Mouse (Mus musculus): ENCODE measurements around the gene Cnst.
"Not testable (repeated sequence)": the region's sequence is repeated elsewhere in the genome, so short reads cannot be mapped to it uniquely, and the experiment has no call there.

The Cnst gene

DNA sequence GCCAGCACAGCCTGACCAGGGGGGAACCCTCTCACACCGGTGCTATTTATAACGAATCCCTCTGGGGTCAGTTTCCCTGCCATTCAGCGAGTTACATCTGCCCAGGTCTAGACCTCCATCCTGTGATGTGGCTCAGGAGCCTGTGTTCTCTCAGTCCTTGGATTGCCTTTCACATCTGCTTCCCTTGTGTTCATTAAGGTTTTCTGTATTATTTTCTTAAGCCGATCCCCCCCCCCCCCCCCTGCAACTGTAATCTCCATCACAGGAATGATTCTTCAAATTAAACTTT is 99.8 kb downstream of the Cnst start:
- DNase-seq (ENCODE audit: low spot score), result no peak

DNA sequence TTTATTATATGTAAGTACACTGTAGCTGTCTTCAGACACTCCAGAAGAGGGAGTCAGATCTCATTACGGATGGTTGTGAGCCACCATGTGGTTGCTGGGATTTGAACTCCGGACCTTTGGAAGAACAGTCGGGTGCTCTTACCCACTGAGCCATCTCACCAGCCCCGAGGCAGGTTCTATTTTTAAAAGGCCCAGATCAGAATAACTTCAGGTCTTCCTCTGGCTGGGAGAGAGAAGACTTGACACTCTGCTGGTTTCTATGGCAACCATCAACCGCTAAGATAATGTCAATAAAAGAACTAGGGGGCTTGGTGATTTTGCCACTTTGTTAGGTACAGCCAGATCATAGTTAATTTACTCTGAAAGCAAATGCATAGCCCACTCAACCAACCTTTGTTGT is 102.5 kb downstream of the Cnst start:
- not testable (repeated sequence) for DNase-seq (ENCODE audit: low spot score)

DNA sequence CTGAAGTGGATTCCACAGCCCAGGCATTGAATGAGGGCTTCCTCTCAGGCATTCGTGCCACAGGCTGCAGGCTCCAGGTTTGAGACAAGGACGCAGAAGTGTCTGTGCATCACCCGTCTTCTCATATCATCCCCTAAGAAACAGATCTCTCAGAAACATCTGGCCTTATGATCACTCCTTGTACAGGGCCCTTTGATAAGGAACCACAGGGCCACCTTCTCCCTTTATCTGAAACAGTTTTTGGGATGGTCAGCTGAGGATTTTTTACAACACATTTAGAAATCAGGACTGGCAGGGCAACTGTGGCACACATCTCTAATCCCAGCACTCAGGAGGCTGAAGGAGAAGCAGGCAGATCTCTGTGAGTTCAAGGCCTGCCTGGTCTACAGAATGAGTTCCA is 103.2 kb downstream of the Cnst start:
- DNase-seq (ENCODE audit: low spot score), result no peak

DNA sequence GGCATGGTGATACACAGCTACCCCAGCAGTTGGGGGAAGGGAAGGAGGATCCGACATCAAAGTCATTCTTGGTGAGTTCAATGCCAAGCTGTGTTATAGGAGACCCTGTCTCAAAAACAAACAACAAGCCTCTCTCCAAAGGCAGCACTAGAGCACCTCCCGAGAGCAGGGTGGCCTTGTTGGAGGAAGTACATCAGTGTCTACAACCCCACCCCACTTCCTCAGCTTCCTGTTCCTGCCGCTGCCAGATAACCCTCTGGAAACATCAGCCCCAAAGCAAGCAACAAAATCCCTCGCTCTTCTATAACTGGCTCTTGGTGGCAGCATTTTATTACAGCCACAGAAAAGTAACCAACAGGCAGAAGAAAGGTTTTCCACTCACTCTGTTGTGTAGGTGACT is 104.1 kb downstream of the Cnst start:
- DNase-seq (ENCODE audit: low spot score), result no peak

DNA sequence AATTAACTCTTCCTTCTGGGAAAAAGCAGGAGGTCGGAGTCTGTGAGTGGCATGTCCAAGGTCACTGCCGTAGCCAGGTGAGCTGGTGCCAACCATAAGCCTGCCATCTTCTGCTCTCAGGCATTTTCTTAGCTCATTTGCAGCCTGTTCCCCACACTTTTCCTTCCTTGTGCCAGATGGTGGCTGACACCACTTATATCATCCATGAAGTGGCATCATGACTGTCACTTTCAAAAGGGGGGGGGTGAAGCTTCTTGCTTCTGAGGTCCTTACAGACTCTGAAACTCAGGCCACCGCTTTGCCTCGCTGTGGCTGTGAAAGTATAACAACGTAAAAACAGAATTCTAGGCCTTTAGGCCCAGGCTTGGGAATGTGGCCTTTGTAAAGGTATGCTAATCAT is 105.1 kb downstream of the Cnst start:
- DNase-seq (ENCODE audit: low spot score), result no peak

DNA sequence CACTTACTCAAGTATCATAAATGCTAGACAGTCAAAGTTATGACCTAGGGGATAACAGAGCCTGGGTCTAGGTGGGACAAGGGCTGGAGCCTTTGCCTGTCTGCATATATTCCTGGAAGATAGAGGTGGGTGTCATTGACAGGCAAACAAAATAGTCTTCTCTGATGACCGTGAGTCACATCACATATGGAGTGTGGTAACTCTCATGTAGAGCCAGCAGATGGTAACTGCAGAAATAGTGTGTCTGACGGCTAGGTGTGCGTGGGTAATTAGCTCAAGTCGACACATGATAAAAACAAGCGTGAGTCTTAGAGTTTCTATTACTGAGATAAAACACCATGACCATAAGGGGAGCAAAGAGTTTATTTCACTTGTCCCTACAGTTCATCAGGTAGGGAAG is 116.9 kb downstream of the Cnst start:
- DNase-seq (ENCODE audit: low spot score), result no peak

DNA sequence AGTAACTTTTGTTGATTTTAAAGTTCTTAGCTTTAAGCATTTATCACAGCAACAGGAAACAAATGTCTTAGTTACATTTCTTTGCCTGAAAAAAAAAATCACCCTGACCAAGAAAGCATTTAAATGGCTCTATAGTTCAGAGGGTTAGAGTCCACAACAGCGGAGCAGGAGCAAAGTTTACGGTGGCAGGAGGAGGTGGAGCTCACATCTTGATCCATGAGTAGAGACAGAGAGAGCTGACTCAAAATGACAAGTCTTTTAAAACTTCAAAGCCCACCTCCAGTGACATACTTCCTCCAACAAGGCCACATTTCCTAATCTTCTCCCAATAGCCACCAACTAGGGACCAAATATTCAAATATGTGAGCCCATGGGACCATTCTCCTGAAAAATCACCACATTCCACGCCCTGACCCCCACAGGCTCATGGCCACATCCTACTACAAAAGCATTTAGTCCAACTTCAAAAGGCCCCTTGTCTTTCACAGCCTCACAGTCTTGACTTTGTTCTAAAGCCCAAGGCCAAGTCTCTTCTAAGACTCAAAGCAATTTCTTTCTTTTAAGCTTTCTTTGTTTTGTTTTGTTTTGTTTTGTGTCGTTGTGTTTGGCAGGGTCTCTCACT is 118.2 kb downstream of the Cnst start:
- DNase-seq (ENCODE audit: low spot score), result no peak

DNA sequence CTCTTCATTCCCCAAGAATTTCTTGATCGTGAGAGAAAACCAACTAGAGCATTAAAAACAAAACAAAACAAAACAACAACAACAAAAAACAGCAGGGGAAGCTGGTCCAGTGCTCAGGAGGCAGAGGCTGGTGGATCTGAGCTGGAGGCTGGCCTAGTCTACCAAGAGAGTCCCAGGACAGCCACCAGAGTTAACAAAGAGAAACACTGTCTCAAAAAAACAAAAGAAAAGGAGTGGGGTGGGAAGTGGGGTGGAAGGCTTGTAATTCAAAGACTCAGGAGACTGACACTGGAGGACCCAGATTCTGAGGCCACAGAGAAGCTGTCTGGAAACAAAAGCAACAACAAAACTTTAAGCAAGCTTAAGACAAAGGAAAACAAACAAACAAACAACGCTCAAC is 120.8 kb downstream of the Cnst start:
- DNase-seq (ENCODE audit: low spot score), result no peak

DNA sequence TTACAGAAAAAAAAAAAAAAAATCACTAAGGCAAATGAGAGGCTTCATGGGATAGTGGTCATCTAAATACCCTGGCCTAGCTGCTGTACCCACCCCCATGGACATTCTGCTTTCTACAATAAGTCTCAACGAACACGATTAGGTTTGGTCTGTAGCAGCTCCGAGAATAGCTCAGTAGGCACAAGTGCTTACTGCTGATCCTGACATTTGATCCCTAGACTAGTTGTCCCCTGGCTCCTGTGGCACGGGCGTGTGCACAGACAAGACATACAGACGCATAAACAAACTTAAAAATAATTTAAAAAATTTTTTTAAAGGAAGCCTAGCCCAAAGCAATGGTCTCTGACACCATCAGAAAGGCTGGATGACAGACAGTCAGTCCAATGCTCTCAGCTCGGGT is 121.3 kb downstream of the Cnst start:
- DNase-seq (ENCODE audit: low spot score), result no peak

DNA sequence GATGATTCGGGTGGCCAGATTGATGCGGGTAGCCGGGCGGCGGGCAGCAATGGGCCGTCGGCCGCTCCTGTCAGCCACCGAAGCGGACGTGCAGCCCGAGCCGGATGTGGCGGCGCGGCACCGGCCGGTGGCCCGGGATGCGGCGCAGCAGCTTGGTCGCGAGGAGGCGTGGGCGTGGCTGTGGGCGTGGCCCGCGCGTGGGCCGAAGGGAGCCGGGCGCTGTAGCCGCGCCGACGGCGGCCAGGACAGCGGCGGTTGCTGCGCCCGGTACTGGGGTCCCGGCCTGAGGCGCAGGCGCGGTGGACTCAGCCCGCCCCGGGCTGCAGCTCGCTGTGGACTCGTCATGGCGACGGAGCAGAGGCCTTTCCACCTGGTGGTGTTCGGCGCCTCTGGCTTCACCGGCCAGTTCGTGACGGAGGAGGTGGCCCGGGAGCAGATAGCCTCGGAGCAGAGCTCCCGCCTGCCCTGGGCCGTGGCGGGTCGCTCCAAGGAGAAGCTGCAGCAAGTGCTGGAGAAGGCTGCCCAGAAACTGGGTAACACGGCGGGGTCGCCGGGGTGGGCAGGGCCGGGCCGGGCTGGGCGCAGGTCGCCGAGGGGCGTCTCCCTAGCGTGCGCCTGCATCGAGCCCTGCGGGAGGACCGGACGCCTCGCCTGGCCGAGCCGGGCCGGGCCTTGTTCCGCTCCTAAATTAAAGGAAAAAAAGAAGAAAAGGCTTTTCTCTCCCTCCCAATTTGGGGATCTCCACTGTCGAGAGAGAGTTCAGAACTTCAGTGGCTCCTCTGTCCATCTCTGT is 122.0 kb downstream of the Cnst start, which contains the start of gene Sccpdh:
Sccpdh (plus strand) TSS at position 198 of the 793 bp plus-strand sequence.
- DNase-seq (ENCODE audit: low spot score), result peak; percentile 85

DNA sequence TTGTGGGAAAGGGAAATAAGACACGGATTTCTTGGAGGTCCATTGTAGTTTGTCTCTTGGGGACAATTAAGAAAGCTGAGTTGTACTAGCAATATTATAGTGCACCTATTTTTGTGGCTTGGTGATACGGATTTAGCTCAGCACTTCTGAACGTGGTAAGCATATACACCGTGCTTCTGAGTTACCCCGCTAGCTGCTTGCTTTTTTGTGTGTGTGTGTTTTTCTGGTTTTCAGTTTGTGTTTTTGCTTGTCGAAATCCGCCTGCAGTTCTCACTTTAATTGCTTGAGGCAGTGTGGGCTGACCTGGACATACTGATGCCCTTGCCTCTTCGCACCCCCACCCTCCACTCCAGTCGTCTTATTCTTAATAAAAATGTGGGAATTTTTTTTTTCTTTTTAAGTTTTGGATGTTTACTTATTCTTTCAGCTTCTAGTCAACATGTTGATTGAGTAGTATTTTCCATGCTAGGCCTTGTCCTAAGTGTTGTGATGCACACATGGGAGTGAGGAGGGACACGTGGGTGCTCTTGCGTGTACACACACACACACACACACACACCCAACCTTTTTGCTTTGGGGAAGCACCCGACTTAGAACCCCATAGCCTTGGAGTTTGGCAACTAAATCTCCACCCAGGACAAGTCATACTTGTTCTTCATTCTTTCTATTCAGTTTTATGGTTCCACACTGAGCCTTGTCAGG is 122.8 kb downstream of the Cnst start:
- no peak for DNase-seq (ENCODE audit: low spot score)

DNA sequence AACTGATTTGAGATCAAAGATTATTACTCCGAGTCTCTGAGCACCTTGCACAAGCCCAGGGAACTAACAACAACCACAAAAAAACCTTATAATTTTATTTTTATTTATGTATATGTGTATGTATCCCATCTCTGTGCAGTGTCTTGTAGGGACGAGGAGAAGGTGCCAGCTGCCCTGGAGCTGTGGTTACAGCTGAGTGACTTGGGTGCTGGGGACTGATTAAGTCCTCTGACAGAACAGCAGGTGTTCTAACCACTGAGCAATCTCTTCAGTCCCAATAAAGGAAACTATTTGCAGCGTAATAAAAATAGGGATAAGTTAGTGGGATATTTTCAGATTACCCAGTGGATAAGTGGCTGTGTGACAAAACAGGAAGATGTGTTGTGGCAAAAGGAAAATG is 128.2 kb downstream of the Cnst start:
- DNase-seq (ENCODE audit: low spot score), result no peak

DNA sequence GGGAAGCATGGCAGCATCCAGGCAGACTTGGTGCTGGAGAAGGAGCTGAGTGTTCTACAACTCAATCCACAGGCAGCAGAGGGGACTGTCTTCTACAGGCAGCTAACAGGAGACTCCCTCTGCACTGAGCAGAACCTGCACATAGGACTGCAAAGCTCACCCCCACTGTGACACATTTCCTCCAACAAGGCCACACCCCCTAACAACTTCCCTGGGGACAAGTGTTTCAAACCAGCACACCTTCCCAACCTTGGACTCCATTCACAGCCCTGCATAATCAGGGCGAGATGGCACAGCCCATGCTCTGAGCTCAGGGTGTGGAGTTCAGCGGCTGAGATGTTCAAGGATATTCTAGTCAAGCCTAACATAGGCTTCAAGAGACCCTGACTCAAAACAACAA is 130.9 kb downstream of the Cnst start:
- no peak for DNase-seq (ENCODE audit: low spot score)

Data from urinary bladder, postnatal 25 days (tissue).